Mouse (Mus musculus) heart, postnatal 10 days (tissue): ENCODE measurements around the gene Hist1h2ai. TPM values are rescaled to one million over a fixed set of nuclear protein-coding genes. Genes with fewer than 3 reads are reported as not detected.

Experiments used
- DNase-seq, 2 experiments: peaks; one replicate each; pipeline ENCODE4 v3.0.0; 2021
- intact Hi-C: fragments of 180-260 bp; cut with DNase I; formaldehyde crosslinking; loops from one replicate; pipeline ENCODE4 v1.15.1; 2025
- microRNA-seq, 2 experiments: library from miRNA; unstranded; fragments of <30 nt; microRNA quantifications; one replicate each; pipeline ENCODE4 v1.2.0; 2022
- total RNA-seq, 2 experiments: library from RNA; stranded (reverse); gene quantifications; 2 replicates each; pipeline ENCODE4 v1.2.3; 2021

Gene Hist1h2ai
- total RNA-seq, 2 experiments from 2014 or later: 201 to 229 TPM

GRCm38 (mm10) chr13:21755707-21756106, 39.5 kb downstream of the Hist1h2ai start:
- DNase-seq: no peak
- intact Hi-C loops: loop anchor here (10.0 kb wide), 1 partner anchor 1999 kb away; the partner anchor contains the start of genes Hist1h2ab, Hist1h3b and Hist1h4b

Small RNA genes lying within 50 kb of the gene (microRNA-seq; reads per million reads assigned to microRNA genes)
- gene Gm44357 (0 reads per million in 2 experiments), gene Gm44367 (0 reads per million in 2 experiments), gene Gm44454 (0 reads per million in 2 experiments)

Other genes with a start within 250 kb of the Hist1h2ai start
- under 1 TPM; 0.57 to 0.77 TPM for gene Nkapl, start 247.9 kb upstream of the Hist1h2ai start, total RNA-seq
- 1 to 10 TPM; 1.7 to 2.4 TPM for gene Zkscan4, start 237.5 kb upstream of the Hist1h2ai start, total RNA-seq
- gene Gm10065, start 237.0 kb upstream of the Hist1h2ai start, total RNA-seq: not detected
- 10 to 100 TPM; 26.0 to 28.5 TPM for gene AK157302, start 221.2 kb upstream of the Hist1h2ai start, total RNA-seq
- 100 to 1,000 TPM; 216 to 225 TPM for gene Gm11273, start 215.0 kb upstream of the Hist1h2ai start, total RNA-seq
- 10 to 100 TPM; 13.9 to 18.1 TPM for gene Zkscan8, start 185.3 kb upstream of the Hist1h2ai start, total RNA-seq
- not detected for gene Olfr1366, start 173.6 kb upstream of the Hist1h2ai start, total RNA-seq
- not detected for gene Olfr1535, start 156.5 kb upstream of the Hist1h2ai start, total RNA-seq
- not detected for gene Olfr1364, start 134.7 kb upstream of the Hist1h2ai start, total RNA-seq
- gene Olfr1362, start 102.4 kb upstream of the Hist1h2ai start, total RNA-seq: not detected
- not detected for gene Olfr11, start 73.9 kb upstream of the Hist1h2ai start, total RNA-seq
- gene Olfr1361, start 53.0 kb upstream of the Hist1h2ai start, total RNA-seq: not detected
- not detected for gene Olfr1360, start 39.0 kb upstream of the Hist1h2ai start, total RNA-seq
- gene Olfr1359, start 18.3 kb upstream of the Hist1h2ai start, total RNA-seq: not detected
- 100 to 1,000 TPM; 206 to 220 TPM for gene Hist1h2bl, start 279 bp upstream of the Hist1h2ai start, total RNA-seq
- 100 to 1,000 TPM; 284 to 332 TPM for gene Hist1h3h, start 1.2 kb downstream of the Hist1h2ai start, total RNA-seq
- gene Hist1h2bm, start 5.6 kb downstream of the Hist1h2ai start, total RNA-seq: 10 to 100 TPM; 54.7 to 69.5 TPM
- 10 to 100 TPM; 39.0 to 39.7 TPM for gene Hist1h4j, start 18.6 kb downstream of the Hist1h2ai start, total RNA-seq
- 100 to 1,000 TPM; 426 to 466 TPM for gene Hist1h4k, start 34.1 kb downstream of the Hist1h2ai start, total RNA-seq
- 10 to 100 TPM; 79.2 to 89.4 TPM for gene Hist1h2ak, start 37.4 kb downstream of the Hist1h2ai start, total RNA-seq
- 100 to 1,000 TPM in 1 of 2 experiments, 10 to 100 TPM in 1; 98.6 to 149 TPM for gene Hist1h2bn, start 37.7 kb downstream of the Hist1h2ai start, total RNA-seq
- gene Hist1h1b, start 64.2 kb downstream of the Hist1h2ai start, total RNA-seq: 100 to 1,000 TPM; 112 to 150 TPM
- 100 to 1,000 TPM; 213 to 223 TPM for gene Hist1h3i, start 66.9 kb downstream of the Hist1h2ai start, total RNA-seq
- 10 to 100 TPM; 37.7 to 43.5 TPM for gene Hist1h2an, start 70.8 kb downstream of the Hist1h2ai start, total RNA-seq
- gene Hist1h2bp, start 71.0 kb downstream of the Hist1h2ai start, total RNA-seq: 10 to 100 TPM; 80.8 to 84.7 TPM
- 100 to 1,000 TPM; 177 to 197 TPM for gene Hist1h2bq, start 93.8 kb downstream of the Hist1h2ai start, total RNA-seq
- gene Hist1h2ao, start 94.0 kb downstream of the Hist1h2ai start, total RNA-seq: not detected
- gene Hist1h4m, start 95.3 kb downstream of the Hist1h2ai start, total RNA-seq: 100 to 1,000 TPM; 322 to 356 TPM
- gene Hist1h4n, start 115.8 kb downstream of the Hist1h2ai start, total RNA-seq: 10 to 100 TPM; 39.5 to 61.3 TPM
- 100 to 1,000 TPM; 265 to 322 TPM for gene Hist1h2ap, start 117.1 kb downstream of the Hist1h2ai start, total RNA-seq
- gene Hist1h2br, start 117.3 kb downstream of the Hist1h2ai start, total RNA-seq: 100 to 1,000 TPM; 181 to 198 TPM
- gene Zfp184, start 228.7 kb downstream of the Hist1h2ai start, total RNA-seq: 1 to 10 TPM; 1.4 to 1.9 TPM